Mouse (Mus musculus): Measurements from ENCODE around the gene Gm37240.

Gm37240 gene

GRCm38 (mm10) chr3:85332276-85332675 is 555.0 kb downstream of the Gm37240 start:
- DNase-seq = no peak

- no peak for DNase-seq
Observed at GRCm38 (mm10) chr3:85318256-85318655, 569.1 kb downstream of the Gm37240 start.

- DNase-seq = no peak
Observed at GRCm38 (mm10) chr3:85317306-85317705, 570.0 kb downstream of the Gm37240 start.

GRCm38 (mm10) chr3:85314961-85315360 is 572.4 kb downstream of the Gm37240 start:
- DNase-seq = no peak

GRCm38 (mm10) chr3:85313646-85314255 is 573.6 kb downstream of the Gm37240 start:
- no peak for DNase-seq

GRCm38 (mm10) chr3:85311176-85311575 is 576.1 kb downstream of the Gm37240 start:
- DNase-seq = no peak

- no peak for DNase-seq
Observed at GRCm38 (mm10) chr3:85310401-85310989, 576.8 kb downstream of the Gm37240 start.

- DNase-seq = no peak
Observed at GRCm38 (mm10) chr3:85309168-85309567, 578.1 kb downstream of the Gm37240 start.

- DNase-seq = no peak
Observed at GRCm38 (mm10) chr3:85308706-85309105, 578.6 kb downstream of the Gm37240 start.

- no peak for DNase-seq
Observed at GRCm38 (mm10) chr3:85301851-85302250, 585.5 kb downstream of the Gm37240 start.

GRCm38 (mm10) chr3:85301336-85301735 is 586.0 kb downstream of the Gm37240 start:
- no peak for DNase-seq

GRCm38 (mm10) chr3:85299649-85300550 is 587.4 kb downstream of the Gm37240 start:
- DNase-seq = no peak

- DNase-seq = no peak
Observed at GRCm38 (mm10) chr3:85295229-85295628, 592.1 kb downstream of the Gm37240 start.

- no peak for DNase-seq
Observed at GRCm38 (mm10) chr3:85287627-85288026, 599.7 kb downstream of the Gm37240 start.

- no peak for DNase-seq
Observed at GRCm38 (mm10) chr3:85284483-85284882, 602.8 kb downstream of the Gm37240 start.

- no peak for DNase-seq
Observed at GRCm38 (mm10) chr3:85282816-85283215, 604.5 kb downstream of the Gm37240 start.

- DNase-seq = peak; percentile 55
Observed at GRCm38 (mm10) chr3:85275075-85275474, 612.2 kb downstream of the Gm37240 start.

- no peak for DNase-seq
Observed at GRCm38 (mm10) chr3:85271491-85271890, 615.8 kb downstream of the Gm37240 start.

- DNase-seq = no peak
Observed at GRCm38 (mm10) chr3:85264963-85265362, 622.4 kb downstream of the Gm37240 start.

- no peak for DNase-seq
Observed at GRCm38 (mm10) chr3:85264546-85264945, 622.8 kb downstream of the Gm37240 start.

GRCm38 (mm10) chr3:85254526-85254925 is 632.8 kb downstream of the Gm37240 start:
- DNase-seq = no peak

- no peak for DNase-seq
Observed at GRCm38 (mm10) chr3:85251631-85252030, 635.7 kb downstream of the Gm37240 start.

GRCm38 (mm10) chr3:85246131-85246530 is 641.2 kb downstream of the Gm37240 start:
- no peak for DNase-seq

GRCm38 (mm10) chr3:85236546-85236945 is 650.8 kb downstream of the Gm37240 start:
- no peak for DNase-seq
